Mouse (Mus musculus): ENCODE measurements around the gene Med21.

Med21 gene

GRCm38 (mm10) chr6:146640068-146640965, 2.0 kb upstream of the Med21 start:
- in situ Hi-C loops (cut with MboI, MseI) = loop anchor here in 1 of 2 experiments (5.0 kb wide), 1 partner anchor 477 kb away; no protein-coding TSS in a partner anchor

- in situ Hi-C loops (cut with MboI, MseI) = loop anchor here in 1 of 2 experiments (5.0 kb wide), 1 partner anchor 476 kb away; no protein-coding TSS in a partner anchor
Measured at GRCm38 (mm10) chr6:146640991-146641390, 1.4 kb upstream of the Med21 start.

GRCm38 (mm10) chr6:146641621-146642210, 631 bp upstream of the Med21 start:
- in situ Hi-C loops (cut with MboI, MseI) = loop anchor here in 1 of 2 experiments (5.0 kb wide), 1 partner anchor 476 kb away; no protein-coding TSS in a partner anchor

GRCm38 (mm10) chr6:146643184-146643570, 830 bp downstream of the Med21 start:
- in situ Hi-C loops (cut with MboI, MseI) = loop anchor here in 1 of 2 experiments (5.0 kb wide), 1 partner anchor 474 kb away; no protein-coding TSS in a partner anchor

GRCm38 (mm10) chr6:146650013-146650412, 7.7 kb downstream of the Med21 start:
- in situ Hi-C loops (cut with MboI, MseI) = no loop called here

GRCm38 (mm10) chr6:146651431-146651830, 9.1 kb downstream of the Med21 start:
- in situ Hi-C loops (cut with MboI, MseI) = no loop called here

- in situ Hi-C loops (cut with MboI, MseI) = no loop called here
Measured at GRCm38 (mm10) chr6:146653197-146653596, 10.8 kb downstream of the Med21 start.

GRCm38 (mm10) chr6:146660591-146660990, 18.2 kb downstream of the Med21 start:
- in situ Hi-C loops (cut with MboI, MseI) = loop anchor here in 1 of 2 experiments (10.0 kb wide), 1 partner anchor 94 kb away; no protein-coding TSS in a partner anchor

GRCm38 (mm10) chr6:146661655-146662054, 19.3 kb downstream of the Med21 start:
- in situ Hi-C loops (cut with MboI, MseI) = loop anchor here in 1 of 2 experiments (10.0 kb wide), 1 partner anchor 93 kb away; no protein-coding TSS in a partner anchor

- in situ Hi-C loops (cut with MboI, MseI) = loop anchor here in 1 of 2 experiments (10.0 kb wide), 1 partner anchor 92 kb away; no protein-coding TSS in a partner anchor
Measured at GRCm38 (mm10) chr6:146662679-146663078, 20.3 kb downstream of the Med21 start.

GRCm38 (mm10) chr6:146664116-146664515, 21.8 kb downstream of the Med21 start:
- in situ Hi-C loops (cut with MboI, MseI) = loop anchor here in 1 of 2 experiments (10.0 kb wide), 1 partner anchor 91 kb away; no protein-coding TSS in a partner anchor

- in situ Hi-C loops (cut with MboI, MseI) = loop anchor here (5.0 to 10.0 kb wide), 2 partner anchors 90 to 92 kb away; no protein-coding TSS in a partner anchor
Measured at GRCm38 (mm10) chr6:146664917-146665316, 22.6 kb downstream of the Med21 start.

GRCm38 (mm10) chr6:146665408-146665807, 23.1 kb downstream of the Med21 start:
- in situ Hi-C loops (cut with MboI, MseI) = loop anchor here (5.0 to 10.0 kb wide), 2 partner anchors 89 to 92 kb away; no protein-coding TSS in a partner anchor

GRCm38 (mm10) chr6:146666811-146667210, 24.5 kb downstream of the Med21 start:
- in situ Hi-C loops (cut with MboI, MseI) = loop anchor here (5.0 to 10.0 kb wide), 2 partner anchors 88 to 90 kb away; no protein-coding TSS in a partner anchor

GRCm38 (mm10) chr6:146668606-146669005, 26.3 kb downstream of the Med21 start:
- in situ Hi-C loops (cut with MboI, MseI) = loop anchor here (5.0 to 10.0 kb wide), 2 partner anchors 86 to 89 kb away; no protein-coding TSS in a partner anchor

GRCm38 (mm10) chr6:146670956-146671855, 28.9 kb downstream of the Med21 start:
- in situ Hi-C loops (cut with MboI, MseI) = no loop called here

GRCm38 (mm10) chr6:146672106-146672505, 29.8 kb downstream of the Med21 start:
- in situ Hi-C loops (cut with MboI, MseI) = no loop called here

GRCm38 (mm10) chr6:146673696-146674095, 31.3 kb downstream of the Med21 start:
- in situ Hi-C loops (cut with MboI, MseI) = no loop called here

GRCm38 (mm10) chr6:146674420-146674819, 32.1 kb downstream of the Med21 start:
- in situ Hi-C loops (cut with MboI, MseI) = no loop called here

GRCm38 (mm10) chr6:146674881-146675536, 32.7 kb downstream of the Med21 start:
- in situ Hi-C loops (cut with MboI, MseI) = loop anchor here (5.0 kb wide), 1 partner anchor 47 kb away; the partner anchor contains the start of gene Stk38l (in 2 of the 2)

Data from T-helper 17 cell (primary cell).